16 mouse cellular contexts compared by ENCODE assay signal in genomic region chr12:50614341-50614740, GRCm38 (mm10). TPM values are rescaled to one million over a fixed set of nuclear protein-coding genes. Genes with fewer than 3 reads are reported as not detected.
DNase-seq lines count a peak whose midpoint lies in the region; ATAC-seq and TF ChIP-seq lines count a peak whose summit lies in the region.
"Had no signal": no experiment of that assay in that cellular context is flagged by ENCODE, and none has a peak within 500 bp of the region (broad histone marks: within the 10 kb centered on the region; RNA-seq: fewer than 3 reads in every experiment).

No protein-coding gene starts in this region.

- no peaks in the 10 kb centered on the region for H3K9me3 ChIP-seq in heart, embryonic 14.5 days (ENCODE audit: control insufficient read depth, low read length)
- no peaks in the 10 kb centered on the region for H3K9me3 ChIP-seq in hindbrain, embryonic 13.5 days
- H3K9me3 ChIP-seq: lung, embryonic 15.5 days; neural tube, embryonic 12.5 days had no signal

- H3K9ac ChIP-seq in heart, embryonic 14.5 days (ENCODE audit: low read length), result no peak overlapping the region
- no peak overlapping the region for H3K9ac ChIP-seq in hindbrain, embryonic 13.5 days
- H3K9ac ChIP-seq: lung, embryonic 15.5 days; neural tube, embryonic 12.5 days had no signal

- no peak for ATAC-seq in heart, embryonic 14.5 days (ENCODE audit: insufficient number of reproducible peaks, insufficient read depth, low FRiP score, low read depth)
- no peak for ATAC-seq in hindbrain, embryonic 13.5 days (ENCODE audit: low FRiP score)
- ATAC-seq: forebrain, embryonic 14.5 days had no signal

- TF ChIP-seq POLR2A in lung, adult 2 months (IDR thresholded peaks at IDR 0.05; ENCODE audit: borderline replicate concordance, extremely low read depth, low read depth, low read length), result no peak

- peak overlapping the region; percentile 36; the same call in 1 of the 2 replicates for H3K27ac ChIP-seq in layer of hippocampus, adult 2 months
- peak overlapping the region; percentile 62 to 64; a peak in 2 of 4 replicates for H3K27ac ChIP-seq in heart, embryonic 14.5 days (replicated peaks in 1 of 2; ENCODE audit: control insufficient read depth in 1 of 2, insufficient read depth in 1 of 2, low read depth in 2 of 2, low read length in 2 of 2)
- H3K27ac ChIP-seq in hindbrain, embryonic 13.5 days, result no peak overlapping the region
- H3K27ac ChIP-seq: lung, embryonic 15.5 days; neural tube, embryonic 12.5 days had no signal

- DNase-seq in cerebellum, postnatal 14 days, result peak; percentile 14 to 44
- no peak for DNase-seq in cerebellum, adult 9-10 months
- DNase-seq in layer of hippocampus, adult 2 months (ENCODE audit: low spot score in 2 of 2), result no peak
- DNase-seq in layer of hippocampus, postnatal 36 days, result no peak
- DNase-seq in retina, postnatal 1 day, result peak; percentile 76
- DNase-seq in lung, adult 2 months, result no peak
- DNase-seq: gastrocnemius, postnatal 10 days; kidney, postnatal 10 days; layer of hippocampus, adult 9-11 months; thymus, postnatal 14 days had no signal

- H3K4me3 ChIP-seq in layer of hippocampus, adult 2 months, result no peak overlapping the region
- no peak overlapping the region for H3K4me3 ChIP-seq in heart, embryonic 14.5 days (ENCODE audit: control insufficient read depth in 1 of 2, insufficient read depth in 1 of 2, low read depth in 1 of 2, low read length in 2 of 2)
- H3K4me3 ChIP-seq in lung, adult 2 months (replicated peaks; ENCODE audit: extremely low read depth, low read depth, low read length), result no peak overlapping the region
- H3K4me3 ChIP-seq in hindbrain, embryonic 13.5 days, result no peak overlapping the region
- H3K4me3 ChIP-seq: lung, embryonic 15.5 days; neural tube, embryonic 12.5 days had no signal

- H3K4me1 ChIP-seq in heart, embryonic 14.5 days (ENCODE audit: control insufficient read depth in 2 of 2, insufficient read depth in 2 of 2, low read length in 2 of 2), result peaks cover 7 to 21% of the 10 kb centered on the region in 2 experiments
- no peaks in the 10 kb centered on the region for H3K4me1 ChIP-seq in lung, adult 2 months (ENCODE audit: control insufficient read depth, insufficient read depth, low read length)
- H3K4me1 ChIP-seq in hindbrain, embryonic 13.5 days (replicated peaks), result no peaks in the 10 kb centered on the region
- H3K4me1 ChIP-seq: lung, embryonic 15.5 days; neural tube, embryonic 12.5 days had no signal

- no peaks in the 10 kb centered on the region for H3K27me3 ChIP-seq in heart, embryonic 14.5 days (ENCODE audit: control insufficient read depth, insufficient read depth, low read length)
- H3K27me3 ChIP-seq in hindbrain, embryonic 13.5 days, result no peaks in the 10 kb centered on the region
- H3K27me3 ChIP-seq: lung, embryonic 15.5 days; neural tube, embryonic 12.5 days had no signal

- 2% methylated on average over 6 of the region's 6 CpGs for WGBS in heart, embryonic 14.5 days
- 51% methylated on average over 6 of the region's 6 CpGs for WGBS in lung, adult 2 months
- 71% methylated on average over 6 of the region's 6 CpGs for WGBS in hindbrain, embryonic 13.5 days

- H3K36me3 ChIP-seq in heart, embryonic 14.5 days (ENCODE audit: control insufficient read depth, insufficient read depth, low read length), result no peaks in the 10 kb centered on the region
- no peaks in the 10 kb centered on the region for H3K36me3 ChIP-seq in hindbrain, embryonic 13.5 days
- H3K36me3 ChIP-seq: lung, embryonic 15.5 days; neural tube, embryonic 12.5 days had no signal

- no peak for TF ChIP-seq CTCF in layer of hippocampus, adult 2 months (conservative IDR thresholded peaks at IDR 0.05)
- no peak for TF ChIP-seq CTCF in lung, adult 2 months (IDR thresholded peaks at IDR 0.05; ENCODE audit: insufficient read depth, low read length)

- H3K4me2 ChIP-seq in heart, embryonic 14.5 days (ENCODE audit: low read length), result no peak overlapping the region
- H3K4me2 ChIP-seq in hindbrain, embryonic 13.5 days, result no peak overlapping the region
- H3K4me2 ChIP-seq: lung, embryonic 15.5 days; neural tube, embryonic 12.5 days had no signal

RNA-seq across cellular contexts. Expression of gene Prkd1, which starts 34.6 kb away (rescaled TPM):
- total RNA-seq in layer of hippocampus, adult 2 months (2021), result 10 to 100 TPM; 14.5 to 15.4 TPM
- total RNA-seq in layer of hippocampus, postnatal 36 days (2021), result 10 to 100 TPM; 16.0 to 16.3 TPM
- polyA plus RNA-seq in heart, embryonic 14.5 days (2014; fragmentation: Nextera tagmentation; extraction: Ambion mirVana), result 6.8 and 7.2 TPM in 2 replicates
- polyA plus RNA-seq in lung, adult 2 months (2012; rRNA removed), result 6.3 and 6.8 TPM in 2 replicates
- 2.0 and 2.3 TPM in 2 replicates for polyA plus RNA-seq in hindbrain, embryonic 13.5 days (2015; fragmentation: Nextera tagmentation; extraction: Ambion mirVana)
- total RNA-seq: megakaryocyte, adult 5-6 weeks had no signal

Comparison
In these comparisons a context has a peak if more than half of its experiments do, and no peak if none do; other contexts are left out.
1. DNase-seq: peak in cerebellum, postnatal 14 days (2 of 2) and retina, postnatal 1 day (single experiment); none in cerebellum, adult 9-10 months (single experiment), layer of hippocampus, adult 2 months (0 of 2), layer of hippocampus, postnatal 36 days (0 of 2) and lung, adult 2 months (single experiment).